Mouse (Mus musculus) liver, embryonic 14.5 days (tissue): ENCODE data around the gene Mindy4. TPM values are rescaled to one million over a fixed set of nuclear protein-coding genes. Genes with fewer than 3 reads are reported as not detected.
A peak's percentile ranks its signal among the peaks of the same experiment; 100 is the strongest.

ENCODE experiments used
- ATAC-seq: fragments of 200-750 bp; cut with Nextera tagmentation; 2 replicates; pipeline ENCODE4 v1.8.0; 2017; ENCODE audit warnings: moderate number of reproducible peaks, mild to moderate bottlenecking, moderate library complexity; ENCODE audit not compliant: insufficient read depth
- DNase-seq, 3 experiments: peaks; one replicate each; pipeline ENCODE4 v3.0.0-alpha.2; 2012 to 2013; ENCODE audit warnings: low read depth in 3 of 3, low spot score in 3 of 3
- H3K27ac ChIP-seq: fragments of 300-500 bp; sonication (generic); 2 replicates; pipeline ENCODE4 v1.5.1; 2014; ENCODE audit warnings: moderate library complexity, mild to moderate bottlenecking, control low read depth, inconsistent platforms
- H3K27me3 ChIP-seq: fragments of 300-500 bp; sonication (generic); 2 replicates; pipeline ENCODE4 v1.6.1; 2014; ENCODE audit warnings: mild to moderate bottlenecking, low read length, moderate library complexity; ENCODE audit not compliant: control insufficient read depth, insufficient read depth
- H3K36me3 ChIP-seq: fragments of 300-500 bp; sonication (generic); replicated peaks from 2 replicates; pipeline ENCODE4 v1.6.1; 2014; ENCODE audit warnings: low read depth; ENCODE audit not compliant: control insufficient read depth, insufficient read depth
- H3K4me1 ChIP-seq, 2 experiments: fragments of 200-500 bp in 1 of 2; fragments of 300-500 bp in 1 of 2; sonication (generic) in 1 of 2; replicated peaks; 2 replicates each; pipeline ENCODE4 v1.6.1; 2012 to 2014; ENCODE audit warnings: antibody characterized with exemption in 1 of 2, inconsistent platforms in 1 of 2, low read length in 1 of 2; ENCODE audit not compliant: control insufficient read depth in 2 of 2, insufficient read depth in 2 of 2
- H3K4me2 ChIP-seq: fragments of 300-500 bp; sonication (generic); 2 replicates; pipeline ENCODE4 v1.6.1; 2014; ENCODE audit warnings: low read depth, mild to moderate bottlenecking, control low read depth, moderate library complexity
- H3K4me3 ChIP-seq, 2 experiments: fragments of 200-500 bp in 1 of 2; fragments of 300-500 bp in 1 of 2; sonication (generic) in 1 of 2; 2 replicates each; pipeline ENCODE4 v1.5.1; 2012 to 2014; ENCODE audit warnings: low read depth in 2 of 2, low read length in 2 of 2, mild to moderate bottlenecking in 2 of 2, control low read depth in 1 of 2, inconsistent platforms in 1 of 2, moderate library complexity in 1 of 2; ENCODE audit not compliant: insufficient read depth in 1 of 2
- H3K9ac ChIP-seq: fragments of 300-500 bp; sonication (generic); replicated peaks from 2 replicates; pipeline ENCODE4 v1.6.1; 2014; ENCODE audit warnings: mild to moderate bottlenecking, control low read depth, moderate library complexity
- H3K9me3 ChIP-seq: fragments of 300-500 bp; sonication (generic); 2 replicates; pipeline ENCODE4 v1.6.1; 2016; ENCODE audit warnings: low read length, mixed read lengths; ENCODE audit not compliant: control insufficient read depth
- CTCF ChIP-seq: IDR thresholded peaks from 2 replicates; pipeline ENCODE4 v1.5.1; 2016; ENCODE audit warnings: antibody characterized with exemption, low read depth, control low read depth
- EP300 ChIP-seq: IDR thresholded peaks from 2 replicates; pipeline ENCODE4 v1.6.1; 2016; ENCODE audit warnings: antibody characterized with exemption, low read depth
- WGBS: fragments of 180-500 bp; shearing (Covaris S2); extraction: QIAGEN DNeasy Blood & Tissue Kit; methylation state at CpG from one replicate; pipeline ENCODE4 v1.1.7; 2014; ENCODE audit not compliant: insufficient replicate concordance; 5-methylcytosine and 5-hydroxymethylcytosine counted together
- polyA plus RNA-seq, 2 experiments: library from polyadenylated mRNA; depleted of rRNA in 1 of 2; stranded (reverse) in 1 of 2; unstranded in 1 of 2; fragments of >200 nt; fragmentation: Nextera tagmentation in 1 of 2; extraction: Ambion mirVana in 1 of 2; gene quantifications; 2 replicates each; pipeline versions ENCODE4 v1.2.1 to v1.2.3; 2012 to 2014

Mindy4 gene
- polyA plus RNA-seq, 2 experiments = 0.58 to 0.99 TPM

DNA sequence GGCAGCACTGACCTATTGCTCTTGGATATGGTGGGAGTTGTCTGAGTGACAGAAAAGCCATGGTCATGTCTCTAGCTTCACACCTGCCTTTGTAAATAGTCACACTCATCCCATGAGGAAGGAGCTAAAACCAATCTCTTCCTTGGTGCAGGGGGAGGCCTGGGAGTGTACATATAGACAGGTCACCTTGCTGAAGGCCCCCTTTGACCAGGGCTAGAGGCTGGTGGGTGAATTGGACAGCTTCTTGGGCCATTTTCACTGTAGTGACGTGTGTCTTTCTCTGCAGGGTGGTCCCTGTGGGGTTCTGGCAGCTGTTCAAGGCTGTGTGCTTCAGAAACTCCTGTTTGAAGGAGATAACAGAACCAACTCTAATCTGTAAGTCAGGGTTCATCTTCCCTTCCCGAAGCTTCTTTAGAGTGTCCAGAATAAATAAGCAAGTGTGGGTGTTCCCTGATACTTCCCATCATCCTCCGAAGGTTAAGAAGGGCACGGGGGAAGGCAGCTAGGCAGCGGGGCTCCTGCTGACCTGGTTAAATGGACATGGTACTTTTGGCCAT is 60.4 kb downstream of the Mindy4 start:
- DNase-seq = peak; percentile 71 to 80 (median 73)
- Histone ChIP-seq H3K4me1 (peaks cover 32 to 47% of the 10 kb centered on the region in 2 experiments), H3K9me3 (no peaks in the 10 kb centered on the region), H3K36me3 (no peaks in the 10 kb centered on the region), H3K4me2 (peak overlapping the region; percentile 52), H3K4me3 (no peak overlapping the region), H3K27ac (peak overlapping the region; percentile 70), H3K9ac (peak overlapping the region; percentile 45; the same call in 1 of the 2 replicates), H3K27me3 (no peaks in the 10 kb centered on the region)
- 17% methylated on average over 5 of the region's 5 CpGs for WGBS
- no peak for TF ChIP-seq CTCF
- peak; percentile 94 for TF ChIP-seq EP300
- ATAC-seq = peak; percentile 86

DNA sequence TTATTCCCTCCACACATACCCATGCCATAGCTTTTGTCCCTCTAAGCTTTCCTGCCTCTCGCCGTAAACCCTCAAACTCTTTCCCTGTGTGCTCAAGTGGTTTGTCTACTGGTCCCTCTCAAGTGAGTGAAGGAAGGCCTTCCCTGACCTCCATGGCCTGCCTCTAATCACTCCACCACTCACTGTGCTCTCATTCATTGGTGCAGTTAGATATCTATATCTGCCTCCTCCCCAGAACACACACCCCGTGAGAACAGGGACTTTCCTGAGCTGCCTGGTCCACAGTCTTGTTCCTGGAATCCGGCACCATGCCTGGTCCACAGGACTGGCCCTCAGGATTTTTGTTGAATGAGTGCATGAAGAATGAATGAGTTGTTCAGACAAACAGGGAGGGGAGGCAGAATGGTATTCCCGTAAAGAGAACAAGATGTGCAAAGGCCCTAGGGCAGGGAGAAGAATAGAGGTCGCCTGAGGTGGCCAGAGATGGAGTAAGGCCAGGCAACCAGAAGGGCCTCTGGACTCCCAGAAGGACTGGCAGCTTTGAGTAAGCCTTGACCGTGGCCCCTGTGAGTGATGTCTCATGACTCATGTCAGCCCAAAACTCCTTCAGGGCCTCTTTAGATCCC is 61.7 kb downstream of the Mindy4 start:
- Histone ChIP-seq H3K36me3 (no peaks in the 10 kb centered on the region), H3K9me3 (no peaks in the 10 kb centered on the region), H3K27me3 (no peaks in the 10 kb centered on the region), H3K4me3 (no peak overlapping the region), H3K4me2 (peak overlapping the region; percentile 52), H3K4me1 (peaks cover 26 to 36% of the 10 kb centered on the region in 2 experiments), H3K27ac (peak overlapping the region; percentile 70; the same call in 1 of the 2 replicates), H3K9ac (no peak overlapping the region)
- WGBS = 61% methylated on average over 7 of the region's 7 CpGs
- DNase-seq = peak; percentile 53 to 77 (median 60)
- TF ChIP-seq EP300 = peak; percentile 83
- no peak for TF ChIP-seq CTCF
- peak; percentile 83 for ATAC-seq

DNA sequence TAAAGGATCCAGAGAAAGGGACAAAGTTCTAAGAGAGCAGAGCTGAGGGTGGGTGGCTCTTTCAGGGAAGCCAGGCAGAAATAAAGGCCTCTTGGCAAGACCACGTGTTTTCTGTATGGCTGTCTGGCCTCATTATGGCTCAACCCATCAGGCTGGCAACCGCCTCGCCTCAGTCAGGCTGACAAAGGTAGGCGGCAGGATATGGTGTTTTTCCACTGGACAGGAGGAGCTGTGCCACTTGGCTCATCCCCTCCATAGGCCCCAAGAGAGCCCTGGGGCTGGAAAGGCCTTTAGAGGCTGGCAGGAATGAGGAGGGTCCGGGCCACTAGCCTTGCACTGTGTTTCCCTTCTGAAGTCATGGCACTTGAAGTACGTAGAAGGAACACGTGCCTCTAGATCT is 69.8 kb downstream of the Mindy4 start:
- WGBS = 71% methylated on average over 7 of the region's 7 CpGs

DNA sequence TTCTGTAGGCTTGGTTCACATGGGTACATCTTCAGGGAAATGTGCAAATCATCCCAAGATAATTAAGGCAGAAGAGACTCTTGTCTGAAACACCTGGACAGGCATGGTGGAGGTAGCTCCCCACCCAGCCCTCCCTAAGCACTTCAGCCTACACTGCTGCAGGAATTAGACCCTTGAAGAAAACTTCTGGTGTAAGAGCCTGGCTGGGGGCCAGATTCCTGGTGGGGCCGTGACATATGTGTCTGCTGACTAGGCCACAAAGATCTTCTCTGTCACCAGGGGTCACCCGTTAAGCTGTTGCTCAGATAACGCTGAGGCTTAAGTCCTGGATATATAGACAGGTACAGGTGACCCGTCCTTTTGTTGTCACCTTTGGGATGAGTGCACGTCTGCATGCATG is 70.3 kb downstream of the Mindy4 start:
- no peak for TF ChIP-seq EP300
- TF ChIP-seq CTCF = no peak
- Histone ChIP-seq H3K4me1 (peaks cover 0 to 21% of the 10 kb centered on the region in 2 experiments), H3K27me3 (no peaks in the 10 kb centered on the region), H3K36me3 (no peaks in the 10 kb centered on the region), H3K4me3 (no peak overlapping the region), H3K9me3 (no peaks in the 10 kb centered on the region), H3K27ac (no peak overlapping the region), H3K4me2 (no peak overlapping the region), H3K9ac (no peak overlapping the region)
- ATAC-seq = no peak
- DNase-seq = no peak
- WGBS = 67% methylated on average over 5 of the region's 5 CpGs

More for the DNA sequence above, 69.8 kb downstream of the Mindy4 start:
- Histone ChIP-seq H3K27ac (no peak overlapping the region), H3K4me2 (no peak overlapping the region), H3K9ac (no peak overlapping the region), H3K9me3 (no peaks in the 10 kb centered on the region), H3K4me3 (no peak overlapping the region), H3K36me3 (no peaks in the 10 kb centered on the region), H3K27me3 (no peaks in the 10 kb centered on the region), H3K4me1 (peaks cover 0 to 16% of the 10 kb centered on the region in 2 experiments; a peak in 3 of 4 replicates)
- ATAC-seq (no peak), DNase-seq (no peak)
- TF ChIP-seq EP300 (no peak), CTCF (no peak)

DNA sequence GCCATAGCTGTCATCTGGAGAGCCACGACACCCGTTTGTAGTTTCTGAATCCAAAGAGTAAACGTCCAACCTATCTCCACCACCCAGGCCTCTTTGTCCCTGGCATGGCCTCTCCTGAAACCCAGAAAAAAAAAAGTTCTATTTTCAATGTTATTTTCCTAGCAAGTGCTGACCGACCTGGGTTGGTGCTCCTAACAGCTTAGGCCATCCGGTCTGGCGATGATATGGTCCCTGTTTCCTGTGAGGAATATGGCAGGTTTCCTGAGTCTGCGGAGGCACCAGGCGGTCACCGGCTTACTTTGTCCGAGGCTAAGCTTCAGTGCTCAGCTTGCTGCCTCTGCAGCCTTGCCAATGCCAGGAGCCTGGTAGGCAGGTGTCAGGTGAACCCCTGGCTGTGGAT is 71.8 kb downstream of the Mindy4 start:
- 47% methylated on average over 10 of the region's 10 CpGs for WGBS
- no peak for TF ChIP-seq CTCF
- no peak for TF ChIP-seq EP300

More for the DNA sequence above, 71.8 kb downstream of the Mindy4 start:
- ATAC-seq = no peak
- Histone ChIP-seq H3K9ac (no peak overlapping the region; the same call in 1 of the 2 replicates), H3K4me3 (no peak overlapping the region), H3K4me1 (peaks cover 0 to 35% of the 10 kb centered on the region in 2 experiments), H3K27me3 (no peaks in the 10 kb centered on the region), H3K27ac (no peak overlapping the region), H3K36me3 (no peaks in the 10 kb centered on the region), H3K4me2 (no peak overlapping the region), H3K9me3 (no peaks in the 10 kb centered on the region)
- DNase-seq = no peak
